Mouse (Mus musculus) ES-E14 (cell line): ENCODE results near the gene Ccdc38. TPM values are rescaled to one million over a fixed set of nuclear protein-coding genes. Genes with fewer than 3 reads are reported as not detected.
A peak's percentile ranks its signal among the peaks of the same experiment; 100 is the strongest.

ENCODE experiments used
- DNase-seq: peaks from one replicate; pipeline ENCODE4 v3.0.0-alpha.2; 2013; ENCODE audit warnings: low read depth, low spot score
- H3K27ac ChIP-seq: 2 replicates; pipeline ENCODE4 v1.5.1; 2012; ENCODE audit warnings: low read depth, mild to moderate bottlenecking, low read length, moderate library complexity, mixed read lengths; ENCODE audit not compliant: poor library complexity, insufficient read depth, severe bottlenecking
- H3K36me3 ChIP-seq: 2 replicates; pipeline ENCODE4 v1.6.1; 2012; ENCODE audit warnings: mild to moderate bottlenecking, low read length, moderate library complexity, mixed read lengths; ENCODE audit not compliant: control insufficient read depth, poor library complexity, insufficient read depth, severe bottlenecking
- H3K4me1 ChIP-seq, 2 experiments: fragments of 150-350 bp in 1 of 2; sonication (generic) in 1 of 2; 2 replicates each; pipeline ENCODE4 v1.6.1; 2012; ENCODE audit warnings: low read length in 2 of 2, mild to moderate bottlenecking in 1 of 2, mixed read lengths in 1 of 2; ENCODE audit not compliant: control insufficient read depth in 2 of 2, insufficient read depth in 2 of 2, poor library complexity in 1 of 2
- H3K4me3 ChIP-seq, 2 experiments: fragments of 150-350 bp in 1 of 2; sonication (generic) in 1 of 2; 2 replicates each; pipeline ENCODE4 v1.5.1; 2012; ENCODE audit warnings: low read length in 2 of 2, low read depth in 1 of 2, mild to moderate bottlenecking in 1 of 2, mixed read lengths in 1 of 2; ENCODE audit not compliant: insufficient read depth in 1 of 2, poor library complexity in 1 of 2, severe bottlenecking in 1 of 2
- H3K9ac ChIP-seq: 2 replicates; pipeline ENCODE4 v1.6.1; 2012; ENCODE audit warnings: low read depth, mild to moderate bottlenecking, low read length, mixed read lengths; ENCODE audit not compliant: poor library complexity, insufficient read depth, severe bottlenecking
- H3K9me3 ChIP-seq: fragments of 150-350 bp; sonication (generic); 2 replicates; pipeline ENCODE4 v1.6.1; 2012; ENCODE audit warnings: low read depth, mild to moderate bottlenecking, low read length; ENCODE audit not compliant: control insufficient read depth, insufficient read depth
- CHD2 ChIP-seq: IDR thresholded peaks from 2 replicates; pipeline ENCODE4 v1.6.1; 2014; ENCODE audit warnings: mild to moderate bottlenecking, low read depth, low read length, inconsistent platforms
- HCFC1 ChIP-seq: IDR thresholded peaks from 2 replicates; pipeline ENCODE4 v1.6.1; 2012; ENCODE audit warnings: low read length, inconsistent platforms, borderline replicate concordance; ENCODE audit not compliant: insufficient read depth
- MAFK ChIP-seq: IDR thresholded peaks from 2 replicates; pipeline ENCODE4 v1.6.1; 2014; ENCODE audit warnings: mild to moderate bottlenecking, low read depth, low read length, inconsistent platforms; ENCODE audit not compliant: insufficient read depth
- ZC3H11A ChIP-seq: IDR thresholded peaks from 2 replicates; pipeline ENCODE4 v1.6.1; 2012; ENCODE audit warnings: low read depth, mild to moderate bottlenecking, inconsistent platforms, low read length, borderline replicate concordance
- ZNF384 ChIP-seq: IDR thresholded peaks from 2 replicates; pipeline ENCODE4 v1.6.1; 2012; ENCODE audit warnings: low read depth, low read length, inconsistent platforms
- in situ Hi-C, 2 experiments: fragments of 600-800 bp; cut with MboI; formaldehyde crosslinking; loops; one replicate each; pipeline ENCODE4 v1.15.1; 2025; ENCODE audit warnings: low sequenced_read_pairs in 2 of 2, inconsistent platforms in 1 of 2; ENCODE audit not compliant: unreplicated experiment in 2 of 2
- total RNA-seq: library from RNA; depleted of rRNA; stranded (reverse); fragments of 300-350 nt; gene quantifications from 2 replicates; pipeline ENCODE4 v1.2.3, GENCODE M21; 2012

Ccdc38 gene
- total RNA-seq, 1 experiment, result 2.6 TPM

GRCm38 (mm10) chr10:93589281-93589848 is 48.9 kb downstream of the Ccdc38 start, which contains the start of gene Snrpf:
Snrpf (minus strand) TSS chr10:93589706.
- peak within 1 kb of the TSS; percentile 94 for H3K9ac ChIP-seq
- H3K4me3 ChIP-seq, result peak within 1 kb of the TSS; percentile 94 to 95
- in situ Hi-C loops, result loop anchor here in 1 of 2 experiments (25.0 kb wide), 1 partner anchor 527 kb away; no protein-coding TSS in a partner anchor
- H3K27ac ChIP-seq, result no peak within 1 kb of the TSS
- TF ChIP-seq CHD2 (peak; percentile 87), ZC3H11A (no peak)
- H3K36me3 ChIP-seq, result peaks cover 10% of the 10 kb centered on the region
- DNase-seq, result peak; percentile 96
- no peaks in the 10 kb centered on the region for H3K9me3 ChIP-seq
- peaks cover 2% of the 10 kb centered on the region in 2 experiments; a peak in 2 of 4 replicates for H3K4me1 ChIP-seq

- Histone ChIP-seq H3K4me3 (no peak overlapping the region), H3K9me3 (no peaks in the 10 kb centered on the region), H3K4me1 (peaks cover 2% of the 10 kb centered on the region in 2 experiments; a peak in 2 of 4 replicates), H3K9ac (no peak overlapping the region), H3K27ac (no peak overlapping the region), H3K36me3 (no peaks in the 10 kb centered on the region; the same call in 1 of the 2 replicates)
- in situ Hi-C loops, result loop anchor here (10.0 to 25.0 kb wide), 2 partner anchors 172 to 530 kb away; no protein-coding TSS in a partner anchor
- no peak for DNase-seq
- TF ChIP-seq MAFK, result no peak
- TF ChIP-seq HCFC1, result no peak
- no peak for TF ChIP-seq ZC3H11A
- no peak for TF ChIP-seq ZNF384
- TF ChIP-seq CHD2, result no peak
Observed at GRCm38 (mm10) chr10:93592456-93592855, 52.0 kb downstream of the Ccdc38 start.

DNA sequence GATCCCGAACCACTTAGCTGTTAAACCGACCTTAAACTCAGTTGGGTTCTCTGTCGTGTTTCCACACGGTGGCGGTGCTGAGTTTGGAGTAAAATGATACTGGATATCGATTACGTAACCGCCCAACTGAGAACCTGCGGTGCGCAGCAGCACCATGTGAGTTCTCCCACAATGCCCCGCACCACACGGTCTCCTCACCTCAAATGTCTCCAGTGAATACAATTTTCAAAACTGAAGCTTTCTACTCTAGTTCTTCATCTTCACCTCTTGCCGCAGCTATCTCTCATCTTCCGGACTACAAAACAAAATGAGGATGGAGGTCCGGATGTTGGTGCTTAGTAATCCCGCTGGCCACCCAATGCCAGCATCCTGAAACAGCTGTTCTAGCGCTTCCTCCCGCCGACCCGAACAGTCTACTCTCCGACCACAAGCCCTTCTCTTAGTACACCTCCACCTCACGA is 53.6 kb downstream of the Ccdc38 start:
- Histone ChIP-seq H3K4me3 (peak overlapping the region; percentile 20 to 67), H3K9ac (peak overlapping the region; percentile 60; the same call in 1 of the 2 replicates), H3K9me3 (no peaks in the 10 kb centered on the region), H3K27ac (no peak overlapping the region), H3K4me1 (no peaks in the 10 kb centered on the region), H3K36me3 (no peaks in the 10 kb centered on the region)
- peak; percentile 67 for DNase-seq
- TF ChIP-seq ZNF384 (no peak), ZC3H11A (0 out of 2 replicates have a peak, but pooled peaks have one; percentile 15), HCFC1 (0 out of 2 replicates have a peak, but pooled peaks have one; percentile 29), MAFK (no peak)
- in situ Hi-C loops, result loop anchor here (10.0 to 25.0 kb wide), 2 partner anchors 171 to 532 kb away; no protein-coding TSS in a partner anchor

GRCm38 (mm10) chr10:93595831-93596230 is 55.4 kb downstream of the Ccdc38 start:
- H3K9ac ChIP-seq, result no peak overlapping the region
- no peaks in the 10 kb centered on the region for H3K9me3 ChIP-seq
- H3K27ac ChIP-seq, result no peak overlapping the region
- DNase-seq, result no peak
- in situ Hi-C loops, result loop anchor here (10.0 to 25.0 kb wide), 2 partner anchors 169 to 534 kb away; no protein-coding TSS in a partner anchor
- H3K36me3 ChIP-seq, result no peaks in the 10 kb centered on the region
- H3K4me3 ChIP-seq, result no peak overlapping the region
- H3K4me1 ChIP-seq, result no peaks in the 10 kb centered on the region
- no peak for TF ChIP-seq HCFC1
- no peak for TF ChIP-seq CHD2
- TF ChIP-seq ZC3H11A, result no peak
- no peak for TF ChIP-seq MAFK
- TF ChIP-seq ZNF384, result no peak
